Mouse (Mus musculus): ENCODE results near the gene Gm2663. TPM values are rescaled to one million over a fixed set of nuclear protein-coding genes. Genes with fewer than 3 reads are reported as not detected.

Gm2663 gene
- polyA plus RNA-seq, 1 experiment from 2014 or later: 0.39 TPM

Other genes with a start within 250 kb of the Gm2663 start
- not detected in 2 replicates for gene Moxd2, start 112.0 kb downstream of the Gm2663 start, polyA plus RNA-seq (2015; fragmentation: Nextera tagmentation; extraction: Ambion mirVana)
- gene Prss58, start 99.1 kb downstream of the Gm2663 start, polyA plus RNA-seq (2015; fragmentation: Nextera tagmentation; extraction: Ambion mirVana): not detected in 2 replicates
- gene 1700074P13Rik, start 58.9 kb downstream of the Gm2663 start, polyA plus RNA-seq (2015; fragmentation: Nextera tagmentation; extraction: Ambion mirVana): not detected in 2 replicates
- 0.23 TPM in 1 of 2 replicates, not detected in the other for gene Gm4744, start 47.6 kb downstream of the Gm2663 start, polyA plus RNA-seq (2015; fragmentation: Nextera tagmentation; extraction: Ambion mirVana)
- gene 1810009J06Rik, start 34.7 kb downstream of the Gm2663 start, polyA plus RNA-seq (2015; fragmentation: Nextera tagmentation; extraction: Ambion mirVana): 0.33 and 0.37 TPM in 2 replicates
- 3.6 and 6.0 TPM in 2 replicates for gene 2210010C04Rik, start 36.0 kb upstream of the Gm2663 start, polyA plus RNA-seq (2015; fragmentation: Nextera tagmentation; extraction: Ambion mirVana)

Data from intestine, embryonic 16.5 days (tissue).